Mouse (Mus musculus) stomach, embryonic 15.5 days (tissue): ENCODE measurements around the gene Chd6. TPM values are rescaled to one million over a fixed set of nuclear protein-coding genes. Genes with fewer than 3 reads are reported as not detected.

Experiments
- ATAC-seq: fragments of 200-750 bp; cut with Nextera tagmentation; 2 replicates; pipeline ENCODE4 v1.8.0; 2017; ENCODE audit warnings: low read depth, moderate number of reproducible peaks, moderate TSS enrichment; ENCODE audit not compliant: insufficient read depth, low FRiP score
- H3K27ac ChIP-seq: fragments of 300-500 bp; sonication (generic); 2 replicates; pipeline ENCODE4 v1.5.1; 2015; ENCODE audit warnings: mild to moderate bottlenecking, inconsistent platforms
- H3K27me3 ChIP-seq: fragments of 300-500 bp; sonication (generic); replicated peaks from 2 replicates; pipeline ENCODE4 v1.6.1; 2015; ENCODE audit warnings: inconsistent platforms
- H3K36me3 ChIP-seq: fragments of 300-500 bp; sonication (generic); 2 replicates; pipeline ENCODE4 v1.6.1; 2015; ENCODE audit warnings: inconsistent platforms
- H3K4me1 ChIP-seq: fragments of 300-500 bp; sonication (generic); 2 replicates; pipeline ENCODE4 v1.6.1; 2015; ENCODE audit warnings: inconsistent platforms
- H3K4me2 ChIP-seq: fragments of 300-500 bp; sonication (generic); 2 replicates; pipeline ENCODE4 v1.6.1; 2015; ENCODE audit warnings: mild to moderate bottlenecking, inconsistent platforms
- H3K4me3 ChIP-seq: fragments of 300-500 bp; sonication (generic); replicated peaks from 2 replicates; pipeline ENCODE4 v1.5.1; 2015; ENCODE audit warnings: inconsistent platforms
- H3K9ac ChIP-seq: fragments of 300-500 bp; sonication (generic); 2 replicates; pipeline ENCODE4 v1.6.1; 2015; ENCODE audit warnings: inconsistent platforms
- H3K9me3 ChIP-seq: fragments of 300-500 bp; sonication (generic); 2 replicates; pipeline ENCODE4 v1.6.1; 2016; ENCODE audit warnings: inconsistent platforms
- WGBS: fragments of 180-500 bp; shearing (Covaris S2); methylation state at CpG from one replicate; pipeline ENCODE4 v1.1.7; 2015; 5-methylcytosine and 5-hydroxymethylcytosine counted together
- polyA plus RNA-seq: library from polyadenylated mRNA; unstranded; fragments of >200 nt; fragmentation: Nextera tagmentation; extraction: Ambion mirVana; gene quantifications from 2 replicates; pipeline ENCODE4 v1.2.1, GENCODE M21; 2015

Gene Chd6
- polyA plus RNA-seq, 1 experiment from 2014 or later = 25.7 TPM

- Histone ChIP-seq H3K9me3 (no peaks in the 10 kb centered on the region), H3K27me3 (no peaks in the 10 kb centered on the region), H3K4me2 (no peak overlapping the region), H3K4me3 (no peak overlapping the region), H3K9ac (no peak overlapping the region), H3K36me3 (no peaks in the 10 kb centered on the region), H3K27ac (no peak overlapping the region), H3K4me1 (no peaks in the 10 kb centered on the region)
- 42% methylated on average over 1 of the region's 1 CpGs for whole genome bisulfite sequencing
- no peak for ATAC-seq
Measured at GRCm38 (mm10) chr2:161064836-161065235, 44.0 kb downstream of the Chd6 start.

- Histone ChIP-seq H3K27me3 (no peaks in the 10 kb centered on the region), H3K36me3 (no peaks in the 10 kb centered on the region), H3K9ac (no peak overlapping the region), H3K27ac (no peak overlapping the region), H3K4me1 (no peaks in the 10 kb centered on the region), H3K9me3 (no peaks in the 10 kb centered on the region), H3K4me3 (no peak overlapping the region), H3K4me2 (no peak overlapping the region)
- ATAC-seq = no peak
- WGBS = 81% methylated on average over 4 of the region's 4 CpGs
Measured at GRCm38 (mm10) chr2:161058841-161059240, 50.0 kb downstream of the Chd6 start.

GRCm38 (mm10) chr2:161053765-161054164 is 55.1 kb downstream of the Chd6 start:
- no peak overlapping the region for H3K4me2 ChIP-seq
- no peak for ATAC-seq
- H3K27ac ChIP-seq = no peak overlapping the region
- H3K4me1 ChIP-seq = no peaks in the 10 kb centered on the region
- 85% methylated on average over 2 of the region's 2 CpGs for WGBS
- no peaks in the 10 kb centered on the region for H3K36me3 ChIP-seq
- H3K27me3 ChIP-seq = no peaks in the 10 kb centered on the region
- H3K9ac ChIP-seq = no peak overlapping the region
- H3K9me3 ChIP-seq = no peaks in the 10 kb centered on the region
- no peak overlapping the region for H3K4me3 ChIP-seq

- ATAC-seq = no peak
- Histone ChIP-seq H3K36me3 (no peaks in the 10 kb centered on the region), H3K9ac (no peak overlapping the region), H3K9me3 (no peaks in the 10 kb centered on the region), H3K27me3 (no peaks in the 10 kb centered on the region), H3K4me2 (no peak overlapping the region), H3K4me1 (no peaks in the 10 kb centered on the region), H3K27ac (no peak overlapping the region), H3K4me3 (no peak overlapping the region)
- WGBS = 92% methylated on average over 5 of the region's 5 CpGs
Measured at GRCm38 (mm10) chr2:161052175-161052574, 56.7 kb downstream of the Chd6 start.

- 49% methylated on average over 6 of the region's 6 CpGs for WGBS
- ATAC-seq = no peak
- Histone ChIP-seq H3K9me3 (no peaks in the 10 kb centered on the region), H3K4me1 (no peaks in the 10 kb centered on the region), H3K36me3 (0 out of 2 replicates have a peak, but pooled peaks cover 3% of the 10 kb centered on the region), H3K9ac (no peak overlapping the region), H3K27me3 (no peaks in the 10 kb centered on the region), H3K4me3 (no peak overlapping the region), H3K27ac (no peak overlapping the region), H3K4me2 (no peak overlapping the region)
Measured at GRCm38 (mm10) chr2:161049426-161049825, 59.4 kb downstream of the Chd6 start.

- no peak overlapping the region for H3K4me2 ChIP-seq
- WGBS = 85% methylated on average over 8 of the region's 8 CpGs
Measured at GRCm38 (mm10) chr2:161044492-161045201, 64.2 kb downstream of the Chd6 start.

GRCm38 (mm10) chr2:161042874-161043273 is 66.0 kb downstream of the Chd6 start:
- Histone ChIP-seq H3K9me3 (no peaks in the 10 kb centered on the region), H3K4me3 (no peak overlapping the region), H3K36me3 (peaks cover 14% of the 10 kb centered on the region), H3K4me1 (peaks cover 2% of the 10 kb centered on the region; the same call in 1 of the 2 replicates), H3K9ac (no peak overlapping the region), H3K4me2 (no peak overlapping the region), H3K27me3 (no peaks in the 10 kb centered on the region), H3K27ac (no peak overlapping the region)
- WGBS = 70% methylated on average over 3 of the region's 3 CpGs
- ATAC-seq = no peak

More at GRCm38 (mm10) chr2:161044492-161045201, 64.2 kb downstream of the Chd6 start:
- peaks cover 2% of the 10 kb centered on the region; the same call in 1 of the 2 replicates for H3K4me1 ChIP-seq
- H3K36me3 ChIP-seq = 0 out of 2 replicates have a peak, but pooled peaks cover 3% of the 10 kb centered on the region
- H3K4me3 ChIP-seq = no peak overlapping the region
- no peaks in the 10 kb centered on the region for H3K9me3 ChIP-seq
- no peak overlapping the region for H3K9ac ChIP-seq
- no peak for ATAC-seq
- H3K27ac ChIP-seq = no peak overlapping the region
- H3K27me3 ChIP-seq = no peaks in the 10 kb centered on the region

GRCm38 (mm10) chr2:161040743-161041142 is 68.1 kb downstream of the Chd6 start:
- ATAC-seq = no peak
- Histone ChIP-seq H3K4me3 (no peak overlapping the region), H3K36me3 (peaks cover 19% of the 10 kb centered on the region), H3K4me1 (peaks cover 2% of the 10 kb centered on the region; the same call in 1 of the 2 replicates), H3K27me3 (no peaks in the 10 kb centered on the region), H3K9ac (no peak overlapping the region), H3K9me3 (no peaks in the 10 kb centered on the region), H3K4me2 (no peak overlapping the region), H3K27ac (no peak overlapping the region)
- WGBS = 77% methylated on average over 4 of the region's 4 CpGs

GRCm38 (mm10) chr2:161037766-161038165 is 71.1 kb downstream of the Chd6 start:
- Histone ChIP-seq H3K9me3 (no peaks in the 10 kb centered on the region), H3K27me3 (no peaks in the 10 kb centered on the region), H3K36me3 (peaks cover 16% of the 10 kb centered on the region), H3K27ac (peak overlapping the region; percentile 65), H3K4me3 (no peak overlapping the region), H3K4me1 (peaks cover 2% of the 10 kb centered on the region; the same call in 1 of the 2 replicates), H3K9ac (no peak overlapping the region), H3K4me2 (no peak overlapping the region)
- WGBS = 73% methylated on average over 3 of the region's 3 CpGs
- ATAC-seq = no peak; the same call in 1 of the 2 replicates

GRCm38 (mm10) chr2:161033141-161033540 is 75.7 kb downstream of the Chd6 start:
- H3K4me3 ChIP-seq = no peak overlapping the region
- no peak for ATAC-seq
- H3K4me2 ChIP-seq = no peak overlapping the region
- no peak overlapping the region for H3K9ac ChIP-seq
- H3K4me1 ChIP-seq = no peaks in the 10 kb centered on the region
- H3K27ac ChIP-seq = no peak overlapping the region
- H3K36me3 ChIP-seq = peaks cover 10% of the 10 kb centered on the region
- no peaks in the 10 kb centered on the region for H3K9me3 ChIP-seq
- no peaks in the 10 kb centered on the region for H3K27me3 ChIP-seq

- Histone ChIP-seq H3K4me1 (no peaks in the 10 kb centered on the region), H3K9ac (no peak overlapping the region), H3K9me3 (no peaks in the 10 kb centered on the region), H3K27ac (no peak overlapping the region), H3K27me3 (no peaks in the 10 kb centered on the region), H3K4me3 (no peak overlapping the region), H3K4me2 (no peak overlapping the region), H3K36me3 (peaks cover 4% of the 10 kb centered on the region)
- ATAC-seq = no peak
- WGBS = 74% methylated on average over 7 of the region's 7 CpGs
Measured at GRCm38 (mm10) chr2:161032394-161032793, 76.5 kb downstream of the Chd6 start.

GRCm38 (mm10) chr2:161024606-161025005 is 84.3 kb downstream of the Chd6 start:
- Histone ChIP-seq H3K4me1 (no peaks in the 10 kb centered on the region), H3K9me3 (no peaks in the 10 kb centered on the region), H3K9ac (no peak overlapping the region), H3K27me3 (no peaks in the 10 kb centered on the region), H3K4me3 (no peak overlapping the region), H3K27ac (no peak overlapping the region), H3K36me3 (peaks cover 27% of the 10 kb centered on the region; the same call in 1 of the 2 replicates), H3K4me2 (no peak overlapping the region)
- ATAC-seq = no peak
- WGBS = 83% methylated on average over 1 of the region's 1 CpGs
